Mouse (Mus musculus) liver, postnatal 0 days (tissue): ENCODE results near the gene Morn4. TPM values are rescaled to one million over a fixed set of nuclear protein-coding genes. Genes with fewer than 3 reads are reported as not detected.

ENCODE experiments used
- ATAC-seq: fragments of 200-750 bp; cut with Nextera tagmentation; 2 replicates; pipeline ENCODE4 v1.8.0; 2017; ENCODE audit warnings: mild to moderate bottlenecking, moderate library complexity
- DNase-seq: peaks from one replicate; pipeline ENCODE4 v3.0.0-alpha.2; 2016
- H3K27ac ChIP-seq: fragments of 300-500 bp; sonication (generic); 2 replicates; pipeline ENCODE4 v1.5.1; 2014; ENCODE audit warnings: antibody characterized with exemption, moderate library complexity, mild to moderate bottlenecking, low read depth
- H3K27me3 ChIP-seq: fragments of 300-500 bp; sonication (generic); 2 replicates; pipeline ENCODE4 v1.6.1; 2014; ENCODE audit warnings: low read length, control low read depth, mixed read lengths; ENCODE audit not compliant: insufficient read depth
- H3K36me3 ChIP-seq: fragments of 300-500 bp; sonication (generic); replicated peaks from 2 replicates; pipeline ENCODE4 v1.6.1; 2014; ENCODE audit warnings: mild to moderate bottlenecking, control low read depth, low read length, moderate library complexity, mixed read lengths; ENCODE audit not compliant: insufficient read depth
- H3K4me1 ChIP-seq: fragments of 300-500 bp; sonication (generic); 2 replicates; pipeline ENCODE4 v1.6.1; 2014; ENCODE audit warnings: antibody characterized with exemption, mild to moderate bottlenecking, control low read depth; ENCODE audit not compliant: insufficient read depth
- H3K4me2 ChIP-seq: fragments of 300-500 bp; sonication (generic); 2 replicates; pipeline ENCODE4 v1.6.1; 2014; ENCODE audit warnings: low read depth, mild to moderate bottlenecking, low read length, moderate library complexity, mixed read lengths
- H3K4me3 ChIP-seq: fragments of 300-500 bp; sonication (generic); 2 replicates; pipeline ENCODE4 v1.5.1; 2014; ENCODE audit warnings: low read depth, low read length
- H3K9ac ChIP-seq: fragments of 300-500 bp; sonication (generic); replicated peaks from 2 replicates; pipeline ENCODE4 v1.6.1; 2014; ENCODE audit warnings: mild to moderate bottlenecking, moderate library complexity
- H3K9me3 ChIP-seq: fragments of 300-500 bp; sonication (generic); 2 replicates; pipeline ENCODE4 v1.6.1; 2016; ENCODE audit warnings: mild to moderate bottlenecking, control low read depth, low read length, mixed read lengths
- CTCF ChIP-seq: sonication (generic); IDR thresholded peaks from 2 replicates; pipeline ENCODE4 v1.5.1; 2016; ENCODE audit warnings: antibody characterized with exemption, low read depth
- EP300 ChIP-seq: IDR thresholded peaks from 2 replicates; pipeline ENCODE4 v1.6.1; 2016; ENCODE audit warnings: antibody characterized with exemption, low read depth, mild to moderate bottlenecking
- WGBS: fragments of 180-500 bp; shearing (Covaris S2); extraction: QIAGEN DNeasy Blood & Tissue Kit; methylation state at CpG from one replicate; pipeline ENCODE4 v1.1.7; 2014; ENCODE audit not compliant: insufficient replicate concordance; 5-methylcytosine and 5-hydroxymethylcytosine counted together
- polyA plus RNA-seq: library from polyadenylated mRNA; unstranded; fragments of >200 nt; fragmentation: Nextera tagmentation; extraction: Ambion mirVana; gene quantifications from 2 replicates; pipeline ENCODE4 v1.2.1, GENCODE M21; 2015

The Morn4 gene
- polyA plus RNA-seq, 1 experiment from 2014 or later: 0.54 TPM

DNA sequence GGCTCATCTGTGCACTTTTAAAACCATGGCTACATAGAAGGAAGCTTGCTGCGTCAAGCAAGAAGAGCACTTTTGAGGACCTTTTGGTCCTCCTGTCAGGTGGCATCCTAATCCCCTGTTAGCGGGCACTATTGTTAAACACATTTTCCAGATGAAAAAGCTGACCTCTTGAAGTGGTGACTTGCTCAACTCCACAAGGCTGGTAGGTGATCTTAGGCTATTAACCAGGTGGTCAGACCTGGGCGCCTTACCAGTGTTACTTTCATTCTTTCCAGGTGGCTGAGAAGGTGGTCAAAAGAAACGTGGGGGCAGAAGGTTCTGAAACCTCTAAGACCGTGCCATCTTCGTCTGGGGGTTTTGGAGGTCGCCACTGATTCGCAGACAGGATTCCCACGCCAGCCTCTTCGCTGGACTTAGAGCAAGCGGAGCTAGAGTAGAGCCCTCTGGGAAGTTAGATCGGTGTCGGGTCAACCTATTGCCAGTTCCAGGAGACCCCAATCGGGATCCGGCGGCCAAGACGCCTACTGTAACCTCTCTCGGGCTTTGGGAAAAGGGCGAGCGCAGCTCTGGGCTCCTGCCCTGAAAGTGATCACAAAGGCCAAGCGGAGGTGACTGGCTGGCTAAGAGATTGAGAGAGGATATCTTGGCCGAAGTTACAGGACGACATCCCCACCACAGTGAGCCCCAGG is 42.0 kb upstream of the Morn4 start:
- Histone ChIP-seq H3K9me3 (no peaks in the 10 kb centered on the region), H3K4me1 (peaks cover 25% of the 10 kb centered on the region), H3K4me3 (peak overlapping the region; percentile 65), H3K9ac (peak overlapping the region; percentile 72), H3K4me2 (peak overlapping the region; percentile 98), H3K27ac (peak overlapping the region; percentile 85), H3K36me3 (peaks cover 8% of the 10 kb centered on the region), H3K27me3 (no peaks in the 10 kb centered on the region)
- TF ChIP-seq CTCF: no peak
- no peak for DNase-seq
- peak; percentile 16; the same call in 1 of the 2 replicates for ATAC-seq
- WGBS: 7% methylated on average over 23 of the region's 23 CpGs

GRCm38 (mm10) chr19:42127024-42127423 is 40.9 kb upstream of the Morn4 start:
- H3K36me3 ChIP-seq: peaks cover 15% of the 10 kb centered on the region
- no peak overlapping the region for H3K27ac ChIP-seq
- DNase-seq (no peak), ATAC-seq (no peak)
- WGBS: 67% methylated on average over 5 of the region's 5 CpGs
- TF ChIP-seq CTCF: no peak
- no peak for TF ChIP-seq EP300
- no peak overlapping the region for H3K4me3 ChIP-seq
- peaks cover 25% of the 10 kb centered on the region for H3K4me1 ChIP-seq
- no peaks in the 10 kb centered on the region for H3K9me3 ChIP-seq
- no peaks in the 10 kb centered on the region for H3K27me3 ChIP-seq
- H3K9ac ChIP-seq: 0 out of 2 replicates have a peak overlapping the region, but pooled peaks have one; percentile 2
- peak overlapping the region; percentile 98 for H3K4me2 ChIP-seq

DNA sequence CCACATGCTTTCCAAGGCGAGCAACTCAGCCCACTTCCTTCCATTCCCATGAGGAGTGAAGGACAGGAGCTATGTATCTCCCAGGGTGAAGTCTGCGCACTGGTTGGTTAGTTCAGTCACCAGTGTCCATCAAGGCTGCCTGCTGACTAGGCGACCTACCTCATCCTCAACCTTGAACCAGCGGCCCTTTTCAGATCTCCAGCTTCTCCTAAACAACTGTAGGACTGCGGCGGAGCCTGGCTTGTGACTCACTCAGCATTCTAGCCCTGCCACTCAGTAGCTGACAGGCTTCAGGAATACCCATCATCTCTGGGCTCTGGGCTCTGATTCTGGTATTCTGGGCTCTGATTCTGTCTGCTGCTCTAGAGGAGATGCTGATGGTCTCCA is 40.1 kb upstream of the Morn4 start:
- peaks cover 25% of the 10 kb centered on the region for H3K4me1 ChIP-seq
- WGBS: 79% methylated on average over 6 of the region's 6 CpGs
- DNase-seq (no peak), ATAC-seq (no peak)
- H3K4me3 ChIP-seq: no peak overlapping the region
- H3K4me2 ChIP-seq: no peak overlapping the region
- H3K36me3 ChIP-seq: peaks cover 23% of the 10 kb centered on the region
- no peak overlapping the region for H3K9ac ChIP-seq
- no peak for TF ChIP-seq CTCF
- no peak overlapping the region for H3K27ac ChIP-seq
- H3K27me3 ChIP-seq: no peaks in the 10 kb centered on the region
- H3K9me3 ChIP-seq: no peaks in the 10 kb centered on the region

DNA sequence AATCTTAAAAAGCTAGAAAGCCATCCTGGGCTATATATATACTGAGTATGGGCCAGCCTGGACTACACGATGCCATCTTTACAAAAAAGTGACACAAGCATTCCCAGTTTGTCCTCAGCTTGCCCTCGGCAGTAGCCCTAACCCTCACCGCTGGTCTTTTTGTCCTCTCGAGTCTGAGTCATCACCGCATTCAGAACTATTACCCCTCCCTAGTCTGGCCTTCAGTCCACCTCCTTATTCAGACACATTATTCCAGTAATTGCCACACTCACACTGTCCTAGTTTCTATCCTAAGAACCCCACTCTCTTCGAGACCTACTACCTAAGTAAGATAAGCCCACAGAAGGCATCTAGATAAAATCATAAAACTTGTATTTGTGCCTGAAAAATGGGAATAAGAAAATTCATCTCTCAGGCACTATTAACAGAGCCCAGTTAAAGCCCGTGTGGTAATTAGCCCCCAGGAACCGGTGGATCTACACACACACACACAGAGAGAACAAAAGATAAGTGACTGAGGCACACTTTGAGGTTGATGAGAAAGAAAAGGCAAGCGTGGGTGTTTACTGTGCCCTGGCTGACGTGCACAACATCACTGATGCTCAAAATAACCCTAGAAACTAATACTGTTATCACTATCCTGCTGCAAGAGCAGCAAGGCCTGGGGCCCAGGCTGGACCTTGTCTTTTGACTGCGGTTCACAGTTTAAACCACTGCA is 39.5 kb upstream of the Morn4 start:
- no peak overlapping the region for H3K27ac ChIP-seq
- no peaks in the 10 kb centered on the region for H3K27me3 ChIP-seq
- H3K9me3 ChIP-seq: no peaks in the 10 kb centered on the region
- TF ChIP-seq EP300: no peak
- no peak for TF ChIP-seq CTCF
- H3K4me2 ChIP-seq: no peak overlapping the region
- no peak for ATAC-seq
- no peak overlapping the region for H3K4me3 ChIP-seq
- H3K4me1 ChIP-seq: peaks cover 25% of the 10 kb centered on the region
- no peak for DNase-seq
- 71% methylated on average over 11 of the region's 11 CpGs for WGBS
- peaks cover 29% of the 10 kb centered on the region for H3K36me3 ChIP-seq
- no peak overlapping the region for H3K9ac ChIP-seq

DNA sequence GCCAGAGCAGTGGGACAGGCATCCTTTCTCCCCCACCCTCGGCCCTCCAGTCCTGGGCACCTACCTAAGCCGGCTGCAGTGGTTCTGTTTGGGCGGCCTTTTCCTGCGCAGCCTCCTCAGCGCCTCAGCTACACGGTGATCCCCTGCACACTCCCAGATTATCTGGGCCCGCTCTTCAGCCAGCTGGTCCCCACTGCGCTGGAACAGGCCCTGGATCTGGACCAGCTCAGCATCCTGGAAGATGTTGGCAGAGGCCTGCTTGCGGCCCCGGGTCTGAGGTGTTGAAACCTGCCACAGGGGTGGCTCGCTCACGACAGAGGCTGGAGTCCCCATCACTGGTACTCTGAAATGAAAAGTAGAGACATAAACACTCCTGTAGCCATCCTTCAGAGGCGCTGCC is 38.5 kb upstream of the Morn4 start:
- Histone ChIP-seq H3K9ac (no peak overlapping the region), H3K36me3 (peaks cover 32% of the 10 kb centered on the region), H3K4me1 (peaks cover 23% of the 10 kb centered on the region), H3K4me2 (no peak overlapping the region), H3K27me3 (no peaks in the 10 kb centered on the region), H3K9me3 (no peaks in the 10 kb centered on the region), H3K27ac (no peak overlapping the region), H3K4me3 (no peak overlapping the region)
- ATAC-seq (no peak), DNase-seq (no peak)
- WGBS: 88% methylated on average over 13 of the region's 13 CpGs
- no peak for TF ChIP-seq EP300
- no peak for TF ChIP-seq CTCF

- no peak overlapping the region for H3K4me3 ChIP-seq
- no peaks in the 10 kb centered on the region for H3K4me1 ChIP-seq
- H3K9ac ChIP-seq: no peak overlapping the region
- no peak for ATAC-seq
- H3K4me2 ChIP-seq: no peak overlapping the region
- TF ChIP-seq CTCF: no peak
- no peak for TF ChIP-seq EP300
- no peak overlapping the region for H3K27ac ChIP-seq
- DNase-seq: no peak
- WGBS: 82% methylated on average over 8 of the region's 8 CpGs
- no peaks in the 10 kb centered on the region for H3K27me3 ChIP-seq
- H3K9me3 ChIP-seq: no peaks in the 10 kb centered on the region
- peaks cover 56% of the 10 kb centered on the region for H3K36me3 ChIP-seq
Measured at GRCm38 (mm10) chr19:42120451-42120850, 34.3 kb upstream of the Morn4 start.
